Mouse (Mus musculus): ENCODE results near the gene Rrm2.
"Not testable (repeated sequence)": the region's sequence is repeated elsewhere in the genome, so short reads cannot be mapped to it uniquely, and the experiment has no call there.

The Rrm2 gene

GRCm38 (mm10) chr12:24707954-24708823, at the start of gene Rrm2:
Rrm2 (plus strand) TSS chr12:24708241.
- DNase-seq (ENCODE audit: low read depth, low spot score) = peak; percentile 96

GRCm38 (mm10) chr12:24658998-24659397, 49.0 kb upstream of the Rrm2 start:
- DNase-seq (ENCODE audit: low read depth, low spot score) = no peak

DNA sequence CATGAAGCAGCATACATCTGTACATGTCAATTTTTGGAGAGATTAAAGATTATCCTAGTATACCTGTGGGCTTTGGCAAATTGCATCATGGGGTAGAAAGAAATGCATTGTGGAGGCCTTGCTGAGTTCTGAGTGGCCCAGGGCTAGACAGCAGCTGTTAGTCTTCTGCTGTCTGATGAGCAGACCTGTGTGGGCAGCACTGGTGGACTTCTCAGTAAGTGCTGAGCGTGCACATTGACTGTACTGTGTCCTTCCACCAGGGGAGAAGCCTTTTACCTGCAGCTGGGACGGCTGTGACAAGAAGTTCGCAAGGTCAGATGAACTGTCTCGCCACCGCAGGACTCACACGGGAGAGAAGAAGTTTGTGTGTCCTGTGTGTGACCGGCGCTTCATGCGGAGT, 48.1 kb upstream of the Rrm2 start:
- no peak for DNase-seq (ENCODE audit: low read depth, low spot score)

DNA sequence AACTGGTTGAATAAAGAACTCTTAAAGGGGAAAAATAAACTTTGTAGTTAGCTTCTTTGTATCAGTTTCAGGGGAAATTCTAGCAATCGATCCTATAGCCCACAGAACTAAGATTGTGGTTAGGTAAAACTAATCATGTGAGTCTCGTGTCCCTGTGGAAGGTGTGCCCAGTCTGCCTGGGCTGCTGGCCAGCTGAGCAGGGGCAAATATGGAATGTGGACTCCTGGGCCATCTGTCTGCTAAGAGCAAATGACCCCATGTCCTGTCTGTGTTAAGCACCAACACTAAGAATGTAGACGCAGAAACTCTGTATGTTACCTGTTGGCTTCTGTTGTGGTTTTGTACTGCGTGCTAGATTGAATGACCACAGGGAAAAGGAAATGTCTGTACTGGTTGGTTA, 46.9 kb upstream of the Rrm2 start:
- DNase-seq (ENCODE audit: low read depth, low spot score) = no peak

DNA sequence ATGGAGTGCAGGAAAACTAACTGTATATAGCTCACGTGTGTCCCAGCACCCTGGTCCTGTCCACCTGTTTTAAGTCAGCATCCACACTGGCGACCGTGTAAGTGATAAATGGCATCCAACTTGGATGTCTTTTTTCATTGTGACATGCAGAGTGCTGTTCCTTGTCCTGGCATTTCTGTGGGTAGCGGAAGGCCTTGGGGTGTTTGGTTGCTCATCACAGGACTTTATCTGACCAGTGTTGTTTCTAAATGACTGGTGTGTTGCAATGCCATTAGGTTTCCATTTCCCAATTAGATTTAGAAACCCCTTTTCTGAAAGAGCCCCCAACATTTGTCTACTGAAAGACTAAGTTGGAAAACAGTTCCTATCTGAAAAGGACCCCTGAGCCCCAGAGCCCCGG, 45.9 kb upstream of the Rrm2 start:
- no peak for DNase-seq (ENCODE audit: low read depth, low spot score)

GRCm38 (mm10) chr12:24680096-24680491, 27.9 kb upstream of the Rrm2 start:
- DNase-seq (ENCODE audit: low read depth, low spot score) = no peak

DNA sequence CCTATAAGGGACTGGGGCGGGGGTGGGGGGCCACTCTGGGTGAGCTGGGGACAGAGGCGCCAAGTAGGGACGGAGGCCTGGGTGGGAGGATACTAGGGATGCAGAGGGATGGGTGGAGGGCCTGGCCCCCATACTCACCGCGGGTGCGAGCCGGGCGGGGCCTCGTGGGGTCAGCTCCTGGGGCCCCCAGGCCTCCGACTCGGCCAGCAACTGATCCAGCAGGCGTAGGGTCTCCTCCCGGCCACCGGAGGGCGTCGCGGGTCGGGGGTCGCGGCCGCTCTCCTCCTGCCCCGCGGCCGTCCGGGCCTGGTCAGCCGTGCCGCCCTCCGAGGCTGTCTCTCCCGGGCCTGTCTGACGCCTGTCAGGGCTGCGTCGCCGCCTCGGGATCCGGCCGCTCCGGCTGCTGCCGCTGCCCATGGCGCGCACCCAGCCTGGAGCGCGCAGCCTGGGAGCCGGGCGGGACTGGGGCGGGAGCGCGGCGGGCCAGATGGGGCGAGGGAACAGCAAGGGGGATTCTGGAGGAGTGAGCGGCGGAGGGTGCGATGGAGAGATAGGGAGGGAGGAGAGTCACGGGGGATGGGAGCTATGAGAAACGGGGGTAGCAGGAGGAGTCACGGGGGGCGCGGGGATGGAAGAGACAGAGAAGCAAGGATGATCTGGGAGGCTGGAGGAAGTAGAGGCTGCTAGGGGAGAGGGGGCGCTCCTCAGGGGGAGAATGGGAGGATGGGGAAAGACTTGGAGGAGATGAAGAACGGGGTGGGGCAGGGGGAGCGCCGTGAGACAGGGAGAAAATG, 27.4 kb upstream of the Rrm2 start:
- DNase-seq (ENCODE audit: low read depth, low spot score) = no peak

DNA sequence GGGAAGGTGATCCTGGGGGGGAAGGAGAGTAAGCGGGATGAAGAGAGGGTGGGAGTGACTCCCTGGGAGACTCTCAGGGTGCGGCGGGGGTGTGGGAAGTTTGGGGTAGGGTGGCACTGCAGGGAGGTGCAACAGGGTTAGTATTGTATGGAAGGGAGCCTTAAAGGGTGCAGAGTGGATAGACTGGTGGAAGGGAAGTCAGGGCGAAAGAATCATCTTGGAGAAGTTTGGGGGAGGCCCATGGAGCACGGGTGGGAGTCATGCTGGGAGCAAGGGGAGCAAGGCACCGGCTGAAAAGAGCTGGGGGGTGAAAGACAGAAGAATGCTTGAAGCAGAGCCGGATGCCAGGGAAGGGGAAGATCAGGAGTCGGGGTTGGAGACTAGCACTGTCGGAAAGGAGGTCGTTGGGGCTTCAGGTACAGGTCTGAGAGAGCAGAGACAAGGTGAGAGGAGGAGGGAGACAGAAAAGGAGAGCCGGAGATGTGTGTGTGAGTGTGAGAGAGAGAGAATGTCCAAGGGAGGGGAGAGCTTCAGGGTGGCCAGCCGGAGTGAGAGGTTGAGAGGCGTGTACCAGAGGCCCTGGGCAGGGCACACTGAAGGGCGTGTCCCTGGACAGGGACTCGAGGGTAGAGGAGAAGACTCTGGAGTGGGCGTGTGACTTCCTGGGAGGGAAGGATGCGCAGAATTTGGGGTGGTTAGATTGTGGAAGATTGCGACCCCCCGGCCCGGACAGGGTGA, 26.6 kb upstream of the Rrm2 start, which contains the start of gene Cys1:
Cys1 (minus strand) TSS at position 528 of the 738 bp plus-strand sequence.
- no peak for DNase-seq (ENCODE audit: low read depth, low spot score)

GRCm38 (mm10) chr12:24682563-24682962, 25.5 kb upstream of the Rrm2 start:
- DNase-seq (ENCODE audit: low read depth, low spot score) = no peak

DNA sequence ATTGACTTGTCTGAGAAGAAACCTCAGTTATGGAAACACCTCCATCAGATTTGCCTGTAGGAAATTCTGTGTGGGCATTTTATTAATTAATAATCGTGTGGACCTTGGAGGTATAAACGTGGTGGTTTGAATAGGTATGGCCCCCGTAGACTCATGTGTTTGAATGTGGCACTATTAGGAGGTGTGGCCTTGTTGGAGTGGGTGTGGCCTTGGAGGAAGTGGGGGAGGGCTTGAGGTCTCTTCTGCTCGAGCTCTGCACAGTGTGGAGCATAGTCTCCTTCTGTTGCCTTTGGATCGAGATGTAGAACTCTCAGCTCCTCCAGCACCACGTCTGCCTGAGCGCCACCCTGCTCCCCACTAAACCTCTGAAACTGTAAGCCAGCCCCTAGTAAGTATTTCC, 24.6 kb upstream of the Rrm2 start:
- no peak for DNase-seq (ENCODE audit: low read depth, low spot score)

DNA sequence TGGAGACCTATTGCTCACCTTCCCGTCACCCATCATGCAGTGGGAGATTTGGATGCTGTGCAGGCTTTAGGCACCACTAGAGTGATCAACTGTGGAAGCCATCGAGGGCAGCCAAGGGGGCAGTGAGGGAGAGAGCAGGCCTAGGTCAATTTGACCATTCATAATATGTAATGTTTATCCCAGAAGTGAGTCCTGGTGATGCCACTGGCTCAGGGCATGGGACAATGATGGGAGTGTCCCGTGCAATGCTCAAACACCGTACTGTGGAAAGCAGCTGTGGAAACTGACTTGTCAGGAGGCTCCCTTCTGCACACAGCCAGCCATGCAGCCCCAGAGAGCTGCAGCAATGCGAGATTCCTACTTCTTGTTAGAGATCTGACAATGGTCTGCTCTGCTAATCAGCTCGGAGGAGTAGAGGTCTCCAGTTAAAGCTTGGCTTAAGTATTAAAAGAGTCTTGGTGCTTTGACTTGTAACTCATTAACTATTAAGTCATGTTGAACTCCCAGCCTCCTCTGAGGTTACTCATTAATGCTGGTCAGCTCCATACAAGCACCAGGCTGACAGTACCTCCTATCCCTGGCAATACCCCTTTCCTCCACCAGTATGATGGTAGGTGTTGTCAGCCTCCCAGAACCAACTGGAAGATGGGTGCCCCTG, 21.9 kb upstream of the Rrm2 start:
- DNase-seq (ENCODE audit: low read depth, low spot score) = no peak

DNA sequence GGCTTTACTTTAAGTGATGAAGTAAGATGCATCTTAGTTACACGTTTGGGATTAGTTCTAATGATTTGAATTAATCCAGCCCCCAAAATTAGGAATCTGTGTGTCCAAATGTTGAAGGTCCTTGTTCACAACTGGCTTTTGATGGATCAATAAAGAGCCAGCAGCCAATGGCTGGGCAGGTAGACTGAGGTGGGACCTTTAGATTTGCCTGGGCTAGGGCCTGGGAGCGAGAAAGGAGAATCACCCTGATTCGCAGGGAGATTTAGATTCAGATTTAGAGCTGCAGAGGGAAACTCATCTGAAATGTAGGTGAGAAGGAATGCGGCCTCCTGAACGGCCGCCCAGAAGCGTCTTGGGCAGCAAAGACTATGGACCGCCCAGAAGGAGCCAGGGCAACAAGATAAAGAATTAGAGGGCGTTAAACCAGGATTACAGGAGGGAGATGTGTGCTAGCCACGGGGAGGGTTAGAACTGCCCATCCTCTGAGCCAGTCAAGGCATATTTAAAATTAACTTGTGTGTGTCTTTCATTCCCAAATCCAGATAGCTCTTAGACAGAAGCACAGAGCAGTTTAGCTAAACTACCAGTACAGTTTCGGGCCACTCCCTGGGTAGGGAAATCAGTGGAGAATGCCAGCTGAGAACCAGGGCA, 21.2 kb upstream of the Rrm2 start:
- DNase-seq (ENCODE audit: low read depth, low spot score) = no peak

GRCm38 (mm10) chr12:24690351-24690750, 17.7 kb upstream of the Rrm2 start:
- DNase-seq (ENCODE audit: low read depth, low spot score) = no peak

DNA sequence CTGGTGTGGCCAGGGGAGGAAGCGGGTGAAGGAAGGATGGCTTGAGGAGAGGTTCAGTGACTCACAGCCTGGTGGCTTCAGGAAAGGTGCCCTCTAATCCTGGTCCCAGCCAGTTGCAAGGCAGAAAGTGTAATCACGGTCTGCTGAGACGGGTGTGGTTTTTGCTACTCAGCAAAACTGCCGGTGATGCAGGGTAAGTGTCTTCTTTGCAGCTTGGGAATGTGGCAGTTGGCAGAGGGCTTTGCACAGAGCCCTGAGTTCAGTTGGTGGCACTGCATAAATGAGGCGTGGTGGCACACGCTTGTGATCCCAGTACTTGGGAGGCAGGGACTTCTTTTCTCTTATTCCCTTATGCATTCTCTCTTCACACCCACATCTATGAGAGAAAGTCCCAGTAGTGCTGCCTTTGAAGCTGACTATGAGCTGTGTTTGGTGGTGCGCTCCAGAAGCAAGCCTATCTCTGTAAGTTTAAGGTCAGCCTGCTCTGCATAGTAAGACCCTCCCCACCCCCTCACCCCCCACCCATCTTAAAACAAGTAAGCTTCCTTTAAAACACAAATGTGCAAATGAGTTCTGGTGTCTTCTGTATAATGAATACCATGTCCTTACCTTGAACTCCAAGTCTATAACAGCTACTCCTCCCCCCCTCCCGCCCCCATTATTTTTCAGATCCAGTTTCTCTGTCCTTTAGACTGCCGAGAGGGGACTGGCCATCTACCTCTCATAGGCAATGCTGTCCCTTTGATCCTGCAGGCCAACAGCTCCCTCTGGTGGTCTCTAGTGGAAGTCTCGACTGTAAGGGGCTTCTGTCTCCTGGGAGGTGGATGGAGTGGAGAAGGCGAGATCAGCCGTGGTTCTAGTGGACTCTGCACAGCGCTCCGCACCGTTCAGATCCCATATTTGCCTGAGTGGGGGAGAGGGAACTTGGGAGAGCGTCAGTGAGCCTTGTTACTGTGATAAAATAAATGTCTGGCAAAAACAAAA, 11.2 kb upstream of the Rrm2 start:
- DNase-seq (ENCODE audit: low read depth, low spot score) = peak; percentile 71

GRCm38 (mm10) chr12:24697484-24698204, 10.4 kb upstream of the Rrm2 start:
- no peak for DNase-seq (ENCODE audit: low read depth, low spot score)

GRCm38 (mm10) chr12:24698514-24698913, 9.5 kb upstream of the Rrm2 start:
- DNase-seq (ENCODE audit: low read depth, low spot score) = no peak

GRCm38 (mm10) chr12:24699578-24699977, 8.5 kb upstream of the Rrm2 start:
- DNase-seq (ENCODE audit: low read depth, low spot score) = no peak

DNA sequence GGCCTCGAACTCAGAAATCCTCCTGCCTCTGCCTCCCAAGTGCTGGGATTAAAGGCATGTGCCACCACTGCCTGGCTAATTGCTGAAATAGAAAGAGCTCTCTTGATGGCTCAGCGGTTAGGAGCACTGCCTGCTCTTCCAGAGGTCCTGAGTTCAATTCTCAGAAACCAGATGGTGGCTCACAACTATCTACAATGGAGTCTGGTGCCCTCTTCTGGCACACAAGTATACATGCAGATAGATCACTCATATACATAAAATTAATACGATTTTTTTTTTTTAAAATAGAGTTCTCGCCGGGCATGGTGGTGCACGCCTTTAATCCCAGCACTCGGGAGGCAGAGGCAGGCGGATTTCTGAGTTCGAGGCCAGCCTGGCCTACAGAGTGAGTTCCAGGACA, 6.4 kb upstream of the Rrm2 start:
- DNase-seq (ENCODE audit: low read depth, low spot score) = not testable (repeated sequence)

DNA sequence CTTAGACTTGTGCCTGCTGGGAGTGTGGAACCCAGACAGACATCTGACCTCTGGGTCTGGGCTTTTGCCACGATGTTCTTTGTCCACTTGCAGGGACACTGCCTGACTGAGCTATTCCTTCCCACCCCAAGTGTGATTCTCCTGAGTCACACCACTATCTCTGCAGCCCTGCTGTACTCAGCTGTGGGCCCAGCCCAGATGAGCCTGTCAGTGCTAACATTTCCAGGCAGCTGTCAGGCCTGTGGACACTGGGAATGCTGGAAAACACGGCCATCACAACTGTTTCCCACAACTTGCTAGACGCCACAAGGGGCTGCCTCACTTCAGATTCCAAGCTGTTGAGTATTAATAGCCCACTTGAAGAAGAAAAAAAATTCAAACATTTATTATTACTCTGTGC, 5.0 kb upstream of the Rrm2 start:
- DNase-seq (ENCODE audit: low read depth, low spot score) = peak; percentile 56
